Mouse (Mus musculus) G1E (cell line): ENCODE measurements at regions not wholly inside any gene's neighbourhood (a gene's known extent, or its start where the extent isn't known, plus 50 kb on each side); places are given as distances from the start of the nearest gene placed in this dataset.

Source experiments
- CTCF ChIP-seq: IDR thresholded peaks from 2 replicates; pipeline ENCODE4 v1.5.1; 2012; ENCODE audit warnings: low read depth, low read length, inconsistent platforms, mixed read lengths
- GATA1 ChIP-seq: IDR thresholded peaks from 2 replicates; pipeline ENCODE4 v1.6.1; 2012; ENCODE audit warnings: borderline replicate concordance, low read length, inconsistent platforms, mixed read lengths
- GATA2 ChIP-seq: IDR thresholded peaks from 2 replicates; pipeline ENCODE4 v1.6.1; 2012; ENCODE audit warnings: low read depth, low read length, inconsistent platforms, borderline replicate concordance
- POLR2AphosphoS5 ChIP-seq: IDR thresholded peaks from 2 replicates; pipeline ENCODE4 v1.6.1; 2012; ENCODE audit warnings: low read depth, low read length, inconsistent platforms; ENCODE audit not compliant: insufficient replicate concordance
- TAL1 ChIP-seq: conservative IDR thresholded peaks from 2 replicates; pipeline ENCODE4 v1.6.1; 2012; ENCODE audit warnings: low read depth, low read length, inconsistent platforms, mixed read lengths

DNA sequence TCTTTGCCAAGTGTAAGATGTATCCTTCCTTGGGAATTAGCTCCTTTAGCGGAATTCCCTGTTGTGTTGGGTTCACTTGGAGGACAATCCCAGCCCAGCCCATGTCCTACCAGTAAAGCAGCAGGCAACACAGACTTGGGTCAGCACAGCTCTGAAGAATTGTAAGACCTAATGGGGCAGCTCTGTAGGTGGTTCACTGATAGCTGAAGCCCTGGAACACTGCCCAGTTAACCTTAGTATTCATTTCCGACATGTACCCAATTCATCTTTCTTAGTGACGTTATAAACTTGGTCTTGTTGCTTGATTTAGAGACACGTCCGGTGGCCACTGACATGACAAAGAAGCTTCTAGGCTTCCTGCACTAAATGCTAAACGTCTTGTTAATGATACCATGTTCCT, 90.9 kb upstream of the Ccdc122 start:
- no peak for TF ChIP-seq GATA1
- TF ChIP-seq CTCF = no peak
- no peak for TF ChIP-seq TAL1
- no peak for TF ChIP-seq GATA2
- no peak for TF ChIP-seq POLR2AphosphoS5
